Mouse (Mus musculus) intestine, embryonic 16.5 days (tissue): ENCODE results near the gene Vasn. TPM values are rescaled to one million over a fixed set of nuclear protein-coding genes. Genes with fewer than 3 reads are reported as not detected.

ENCODE experiments used
- ATAC-seq: fragments of 200-750 bp; cut with Nextera tagmentation; 2 replicates; pipeline ENCODE4 v1.8.0; 2017; ENCODE audit warnings: moderate TSS enrichment, moderate library complexity
- H3K27ac ChIP-seq: fragments of 300-500 bp; sonication (generic); 2 replicates; pipeline ENCODE4 v1.5.1; 2014; ENCODE audit warnings: mild to moderate bottlenecking, low read length
- H3K27me3 ChIP-seq: fragments of 300-500 bp; sonication (generic); replicated peaks from 2 replicates; pipeline ENCODE4 v1.6.1; 2014; ENCODE audit warnings: low read length, control low read depth, mixed read lengths; ENCODE audit not compliant: control insufficient read depth, insufficient read depth
- H3K36me3 ChIP-seq: fragments of 300-500 bp; sonication (generic); 2 replicates; pipeline ENCODE4 v1.6.1; 2014; ENCODE audit warnings: low read length, control low read depth; ENCODE audit not compliant: control insufficient read depth, insufficient read depth
- H3K4me1 ChIP-seq: fragments of 300-500 bp; sonication (generic); 2 replicates; pipeline ENCODE4 v1.6.1; 2014; ENCODE audit warnings: low read length, control low read depth, mixed read lengths; ENCODE audit not compliant: control insufficient read depth, insufficient read depth
- H3K4me2 ChIP-seq: fragments of 300-500 bp; sonication (generic); 2 replicates; pipeline ENCODE4 v1.6.1; 2014; ENCODE audit warnings: low read depth, low read length, control low read depth
- H3K4me3 ChIP-seq: fragments of 300-500 bp; sonication (generic); 2 replicates; pipeline ENCODE4 v1.5.1; 2014; ENCODE audit warnings: mild to moderate bottlenecking, low read length
- H3K9ac ChIP-seq: fragments of 300-500 bp; sonication (generic); 2 replicates; pipeline ENCODE4 v1.6.1; 2014; ENCODE audit warnings: low read depth, low read length
- H3K9me3 ChIP-seq: fragments of 300-500 bp; sonication (generic); 2 replicates; pipeline ENCODE4 v1.6.1; 2016; ENCODE audit warnings: low read length, control low read depth; ENCODE audit not compliant: control insufficient read depth
- WGBS: fragments of 180-500 bp; shearing (Covaris S2); extraction: QIAGEN DNeasy Blood & Tissue Kit; methylation state at CpG from one replicate; pipeline ENCODE4 v1.1.7; 2014; 5-methylcytosine and 5-hydroxymethylcytosine counted together
- polyA plus RNA-seq: library from polyadenylated mRNA; unstranded; fragments of >200 nt; fragmentation: Nextera tagmentation; extraction: Ambion mirVana; gene quantifications from 2 replicates; pipeline ENCODE4 v1.2.1, GENCODE M21; 2015

Gene Vasn
- polyA plus RNA-seq = 13.5 and 13.6 TPM in 2 replicates

GRCm38 (mm10) chr16:4639831-4640237 is at the start of gene Vasn, which contains the start of gene Dnaja3:
Vasn (plus strand) TSS chr16:4639941.
Dnaja3 (plus strand) TSS chr16:4639989.
- no peaks in the 10 kb centered on the region for H3K36me3 ChIP-seq
- WGBS = under 1% methylated on average over 22 of the region's 22 CpGs
- ATAC-seq = peak; percentile 92
- no peaks in the 10 kb centered on the region for H3K27me3 ChIP-seq
- no peaks in the 10 kb centered on the region for H3K9me3 ChIP-seq
- peak within 1 kb of the TSS; percentile 89 for H3K9ac ChIP-seq
- peak within 1 kb of the TSS; percentile 83 for H3K4me3 ChIP-seq
- peak within 1 kb of the TSS; percentile 79 for H3K4me2 ChIP-seq
- H3K4me1 ChIP-seq = peaks cover 43% of the 10 kb centered on the region
- H3K27ac ChIP-seq = peak within 1 kb of the TSS; percentile 92

GRCm38 (mm10) chr16:4590236-4590635 is 49.5 kb upstream of the Vasn start:
- peaks cover 32% of the 10 kb centered on the region for H3K4me1 ChIP-seq
- ATAC-seq = no peak
- H3K4me2 ChIP-seq = no peak overlapping the region
- H3K36me3 ChIP-seq = 0 out of 2 replicates have a peak, but pooled peaks cover 2% of the 10 kb centered on the region
- WGBS = 96% methylated on average over 9 of the region's 9 CpGs
- no peaks in the 10 kb centered on the region for H3K27me3 ChIP-seq
- H3K9me3 ChIP-seq = no peaks in the 10 kb centered on the region
- H3K9ac ChIP-seq = no peak overlapping the region
- H3K4me3 ChIP-seq = no peak overlapping the region
- H3K27ac ChIP-seq = no peak overlapping the region

DNA sequence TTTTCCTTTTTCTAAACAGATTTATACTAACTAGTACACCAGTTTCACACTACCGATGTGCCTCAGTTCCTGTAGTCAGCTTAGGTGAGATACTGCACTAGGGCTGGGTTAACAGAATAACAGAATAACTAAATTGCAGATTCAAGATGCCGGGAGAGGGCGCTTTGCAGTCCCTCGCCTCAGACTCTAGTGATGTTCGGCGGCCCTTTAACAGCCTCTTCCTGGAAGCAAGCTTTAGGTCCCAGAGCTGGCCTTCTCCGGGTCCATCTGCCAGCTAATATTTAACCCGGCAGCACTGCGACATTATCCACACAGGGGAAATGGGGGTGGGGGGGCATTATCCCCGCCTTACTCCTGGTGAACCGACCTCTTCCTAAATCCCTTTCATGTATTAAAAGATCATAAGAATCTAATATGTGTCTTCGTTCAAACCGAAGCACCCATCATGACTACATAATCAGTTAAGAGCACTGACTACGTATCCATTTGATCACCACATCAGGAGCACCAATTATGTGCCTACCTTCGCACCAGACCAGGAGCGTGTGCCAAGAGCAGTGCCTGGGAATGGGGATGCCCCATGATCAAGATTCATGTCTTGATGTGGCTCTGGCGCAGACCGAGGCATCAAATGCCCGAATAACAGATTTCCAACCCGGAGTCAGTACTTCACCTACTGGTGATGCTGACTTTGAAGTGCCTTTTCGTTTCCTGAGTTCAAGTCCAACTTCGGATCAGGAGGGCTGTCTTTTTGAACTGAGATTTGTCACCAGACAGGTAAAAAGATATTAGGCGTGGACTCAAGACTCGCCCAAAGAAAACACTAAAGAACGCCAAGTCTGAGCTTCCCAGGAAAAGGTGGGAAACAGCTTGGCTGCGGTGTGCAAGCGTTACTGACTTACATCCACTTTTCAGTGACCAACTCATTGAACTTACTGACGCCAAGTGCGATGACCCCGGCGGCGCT is 46.5 kb upstream of the Vasn start:
- 12% methylated on average over 32 of the region's 32 CpGs for WGBS
- Histone ChIP-seq H3K4me3 (peak overlapping the region; percentile 84), H3K27ac (peak overlapping the region; percentile 93), H3K36me3 (0 out of 2 replicates have a peak, but pooled peaks cover 2% of the 10 kb centered on the region), H3K27me3 (no peaks in the 10 kb centered on the region), H3K4me2 (peak overlapping the region; percentile 71), H3K9me3 (no peaks in the 10 kb centered on the region), H3K9ac (peak overlapping the region; percentile 90), H3K4me1 (peaks cover 41% of the 10 kb centered on the region)
- 0 out of 2 replicates have a peak, but pooled peaks have one; percentile 4 for ATAC-seq

GRCm38 (mm10) chr16:4593971-4594813 is 45.5 kb upstream of the Vasn start, which contains the start of gene Glis2:
Glis2 (plus strand) TSS chr16:4594713.
- peaks cover 49% of the 10 kb centered on the region for H3K4me1 ChIP-seq
- peak within 1 kb of the TSS; percentile 84 for H3K4me3 ChIP-seq
- ATAC-seq = peak; percentile 82
- no peaks in the 10 kb centered on the region for H3K9me3 ChIP-seq
- WGBS = under 1% methylated on average over 32 of the region's 74 CpGs
- no peaks in the 10 kb centered on the region for H3K27me3 ChIP-seq
- H3K4me2 ChIP-seq = peak within 1 kb of the TSS; percentile 71
- H3K9ac ChIP-seq = peak within 1 kb of the TSS; percentile 90
- 0 out of 2 replicates have a peak, but pooled peaks cover 2% of the 10 kb centered on the region for H3K36me3 ChIP-seq
- H3K27ac ChIP-seq = peak within 1 kb of the TSS; percentile 93

- under 1% methylated on average over 49 of the region's 52 CpGs for WGBS
- Histone ChIP-seq H3K36me3 (0 out of 2 replicates have a peak, but pooled peaks cover 2% of the 10 kb centered on the region), H3K4me2 (peak overlapping the region; percentile 71), H3K27me3 (no peaks in the 10 kb centered on the region), H3K27ac (peak overlapping the region; percentile 93), H3K9ac (peak overlapping the region; percentile 90), H3K4me1 (peaks cover 57% of the 10 kb centered on the region), H3K4me3 (peak overlapping the region; percentile 84), H3K9me3 (no peaks in the 10 kb centered on the region)
- peak; percentile 13 for ATAC-seq
These were observed 44.8 kb upstream of the Vasn start for GRCm38 (mm10) chr16:4594814-4595526.

GRCm38 (mm10) chr16:4595527-4595963 is 44.2 kb upstream of the Vasn start:
- no peaks in the 10 kb centered on the region for H3K9me3 ChIP-seq
- 6% methylated on average over 5 of the region's 5 CpGs for WGBS
- 0 out of 2 replicates have a peak, but pooled peaks cover 2% of the 10 kb centered on the region for H3K36me3 ChIP-seq
- H3K27me3 ChIP-seq = no peaks in the 10 kb centered on the region
- H3K9ac ChIP-seq = peak overlapping the region; percentile 90
- ATAC-seq = peak; percentile 47
- H3K27ac ChIP-seq = peak overlapping the region; percentile 55
- H3K4me1 ChIP-seq = peaks cover 63% of the 10 kb centered on the region
- peak overlapping the region; percentile 71 for H3K4me2 ChIP-seq
- H3K4me3 ChIP-seq = peak overlapping the region; percentile 84

GRCm38 (mm10) chr16:4596141-4596728 is 43.5 kb upstream of the Vasn start:
- H3K36me3 ChIP-seq = no peaks in the 10 kb centered on the region
- H3K9ac ChIP-seq = peak overlapping the region; percentile 90
- no peak for ATAC-seq
- H3K27me3 ChIP-seq = no peaks in the 10 kb centered on the region
- WGBS = 33% methylated on average over 3 of the region's 3 CpGs
- H3K4me1 ChIP-seq = peaks cover 70% of the 10 kb centered on the region
- H3K27ac ChIP-seq = peak overlapping the region; percentile 55
- H3K4me2 ChIP-seq = peak overlapping the region; percentile 71
- no peaks in the 10 kb centered on the region for H3K9me3 ChIP-seq
- H3K4me3 ChIP-seq = peak overlapping the region; percentile 84

DNA sequence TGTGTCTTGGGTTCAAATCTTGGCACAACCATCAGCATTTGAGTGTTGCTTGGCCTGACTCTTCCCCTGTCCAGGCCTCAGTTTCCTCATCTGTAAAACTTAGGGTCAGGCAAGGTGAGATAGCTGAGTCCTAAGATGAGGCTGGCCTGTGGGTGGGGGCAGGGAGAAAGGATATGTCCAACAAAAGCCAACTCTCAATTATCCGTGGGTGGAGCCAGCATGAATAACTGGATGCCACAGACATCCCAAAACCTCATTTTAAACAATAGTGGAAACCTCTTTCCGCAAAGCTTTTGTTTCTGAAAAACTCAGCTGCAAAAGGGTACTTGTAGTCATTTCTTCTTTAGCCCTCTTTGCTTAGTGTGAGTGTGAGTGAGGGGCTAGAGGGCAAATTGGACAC is 42.9 kb upstream of the Vasn start:
- no peaks in the 10 kb centered on the region for H3K9me3 ChIP-seq
- ATAC-seq = no peak
- H3K36me3 ChIP-seq = no peaks in the 10 kb centered on the region
- H3K9ac ChIP-seq = peak overlapping the region; percentile 90
- H3K4me2 ChIP-seq = peak overlapping the region; percentile 71
- WGBS = 55% methylated on average over 2 of the region's 2 CpGs
- peak overlapping the region; percentile 84; the same call in 1 of the 2 replicates for H3K4me3 ChIP-seq
- peak overlapping the region; percentile 55; the same call in 1 of the 2 replicates for H3K27ac ChIP-seq
- H3K27me3 ChIP-seq = no peaks in the 10 kb centered on the region
- H3K4me1 ChIP-seq = peaks cover 73% of the 10 kb centered on the region
